Mouse (Mus musculus) embryo, embryonic 11 days (tissue): ENCODE results near the gene H2-Q7.
"Not testable (repeated sequence)": the region's sequence is repeated elsewhere in the genome, so short reads cannot be mapped to it uniquely, and the experiment has no call there.

Experiments used
- DNase-seq: peaks from one replicate; pipeline ENCODE4 v3.0.0-alpha.2; 2015

H2-Q7 gene

DNA sequence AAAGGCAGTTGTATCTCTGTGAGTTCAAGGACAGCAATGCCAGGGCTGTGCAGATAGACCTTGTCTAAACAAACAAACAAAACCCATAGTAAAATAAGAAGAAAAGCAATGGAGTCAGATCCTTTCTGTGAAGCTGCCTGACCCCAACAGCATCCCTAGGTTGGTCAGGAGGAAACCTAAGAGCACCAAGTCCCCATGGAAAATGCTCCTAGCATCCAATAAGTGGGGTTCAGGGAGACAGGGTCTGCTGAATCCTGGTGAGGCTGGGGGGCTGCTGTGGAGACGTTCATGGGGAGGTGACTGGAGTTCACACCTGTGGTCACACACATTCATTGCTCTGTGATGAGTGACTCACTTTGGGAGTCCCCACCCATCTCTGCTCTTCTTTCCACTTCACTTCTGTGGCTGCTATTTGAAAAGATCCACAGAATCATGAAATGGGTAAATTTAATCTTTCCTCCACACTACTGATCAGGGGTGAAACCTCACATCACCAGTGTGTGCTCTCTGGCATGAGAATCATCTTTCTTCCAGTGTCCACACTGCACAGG lies 1.5 kb upstream of the H2-Q7 start:
- not testable (repeated sequence) for DNase-seq

DNA sequence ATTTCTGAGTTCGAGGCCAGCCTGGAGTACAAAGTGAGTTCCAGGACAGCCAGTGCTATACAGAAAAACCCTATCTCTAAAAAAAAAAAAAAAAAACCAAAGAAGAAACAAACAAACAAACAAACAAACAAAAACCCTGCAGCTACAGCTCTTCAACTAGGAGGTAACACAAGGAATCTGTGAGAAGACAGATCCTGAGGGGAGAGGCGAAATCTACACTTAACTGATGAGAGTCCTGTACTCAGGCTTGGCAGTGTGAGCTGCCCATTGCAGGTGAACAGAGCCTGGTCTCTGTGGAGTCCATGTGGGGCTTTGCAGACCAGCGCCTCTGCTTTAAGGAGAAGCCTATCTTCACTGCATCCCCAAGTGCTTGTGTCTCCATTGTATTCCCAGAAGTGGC lies 560 bp upstream of the H2-Q7 start:
- DNase-seq: not testable (repeated sequence)

DNA sequence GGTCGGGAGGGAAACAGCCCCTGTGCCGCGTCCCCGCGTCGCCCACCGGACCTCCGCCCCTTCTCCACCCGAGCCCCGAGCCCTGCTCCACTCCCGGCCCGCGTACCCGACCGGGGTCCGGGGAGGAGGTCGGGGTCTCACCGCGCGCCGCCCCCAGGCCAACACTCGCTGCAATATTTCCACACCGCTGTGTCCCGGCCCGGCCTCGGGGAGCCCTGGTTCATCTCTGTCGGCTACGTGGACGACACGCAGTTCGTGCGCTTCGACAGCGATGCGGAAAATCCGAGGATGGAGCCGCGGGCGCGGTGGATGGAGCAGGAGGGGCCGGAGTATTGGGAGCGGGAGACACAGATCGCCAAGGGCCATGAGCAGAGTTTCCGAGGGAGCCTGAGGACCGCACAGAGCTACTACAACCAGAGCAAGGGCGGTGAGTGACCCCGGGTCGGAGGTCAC lies 366 bp downstream of the H2-Q7 start:
- DNase-seq: peak; percentile 50

DNA sequence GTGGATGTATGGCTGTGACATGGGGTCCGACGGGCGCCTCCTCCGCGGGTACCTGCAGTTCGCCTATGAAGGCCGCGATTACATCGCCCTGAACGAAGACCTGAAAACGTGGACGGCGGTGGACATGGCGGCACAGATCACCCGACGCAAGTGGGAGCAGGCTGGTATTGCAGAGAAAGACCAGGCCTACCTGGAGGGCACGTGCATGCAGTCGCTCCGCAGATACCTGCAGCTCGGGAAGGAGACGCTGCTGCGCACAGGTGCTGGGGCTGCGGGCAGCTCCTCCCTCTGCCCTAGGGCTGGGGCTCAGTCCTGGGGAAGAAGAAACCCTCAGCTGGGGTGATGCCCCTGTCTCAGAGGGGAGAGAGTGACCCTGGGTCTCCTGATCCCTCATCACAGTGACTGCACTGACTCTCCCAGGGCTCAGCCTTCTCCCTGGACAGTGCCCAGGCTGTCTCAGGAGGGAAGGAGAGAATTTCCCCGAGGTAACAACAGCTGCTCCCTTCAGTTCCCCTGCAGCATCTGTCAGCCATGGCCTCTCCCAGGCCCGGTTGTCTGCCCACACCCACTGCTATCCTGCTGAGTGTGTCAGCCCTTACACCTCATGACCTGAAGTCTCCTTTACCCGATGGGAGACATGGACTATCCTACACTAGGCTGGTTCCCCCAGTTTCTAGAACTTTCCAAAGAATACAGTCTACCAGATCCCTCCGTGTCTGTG lies 1.1 kb downstream of the H2-Q7 start:
- not testable (repeated sequence) for DNase-seq

DNA sequence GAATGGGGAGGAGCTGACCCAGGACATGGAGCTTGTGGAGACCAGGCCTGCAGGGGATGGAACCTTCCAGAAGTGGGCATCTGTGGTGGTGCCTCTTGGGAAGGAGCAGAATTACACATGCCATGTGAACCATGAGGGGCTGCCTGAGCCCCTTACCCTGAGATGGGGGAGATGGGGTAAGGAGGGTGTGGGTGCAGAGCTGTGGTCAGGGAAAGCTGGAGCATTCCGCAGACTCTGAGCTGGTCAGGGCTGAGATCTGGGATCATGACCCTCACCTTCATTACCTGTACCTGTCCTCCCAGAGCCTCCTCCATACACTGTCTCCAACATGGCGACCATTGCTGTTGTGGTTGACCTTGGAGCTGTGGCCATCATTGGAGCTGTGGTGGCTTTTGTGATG lies 3.4 kb downstream of the H2-Q7 start:
- DNase-seq: not testable (repeated sequence)

DNA sequence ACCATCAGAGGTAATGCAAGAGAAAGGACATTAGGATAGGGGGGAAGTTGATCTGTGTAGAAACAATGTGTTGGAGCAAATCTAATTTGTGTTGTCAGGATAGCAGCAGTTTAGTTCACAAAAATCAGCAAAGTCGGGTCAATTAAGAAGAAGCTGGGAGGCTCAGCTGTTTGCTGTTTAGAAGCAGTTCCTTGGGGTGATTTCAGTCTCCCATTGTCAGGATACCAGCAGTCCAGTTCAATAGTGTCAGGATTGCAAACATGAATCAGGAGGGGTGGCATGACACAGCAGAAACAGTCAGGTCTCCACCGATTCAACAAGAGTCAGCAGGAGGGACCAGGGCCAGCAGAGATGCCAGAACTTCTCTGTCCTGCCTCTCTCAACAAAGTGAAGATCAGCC lies 5.6 kb downstream of the H2-Q7 start:
- not testable (repeated sequence) for DNase-seq

DNA sequence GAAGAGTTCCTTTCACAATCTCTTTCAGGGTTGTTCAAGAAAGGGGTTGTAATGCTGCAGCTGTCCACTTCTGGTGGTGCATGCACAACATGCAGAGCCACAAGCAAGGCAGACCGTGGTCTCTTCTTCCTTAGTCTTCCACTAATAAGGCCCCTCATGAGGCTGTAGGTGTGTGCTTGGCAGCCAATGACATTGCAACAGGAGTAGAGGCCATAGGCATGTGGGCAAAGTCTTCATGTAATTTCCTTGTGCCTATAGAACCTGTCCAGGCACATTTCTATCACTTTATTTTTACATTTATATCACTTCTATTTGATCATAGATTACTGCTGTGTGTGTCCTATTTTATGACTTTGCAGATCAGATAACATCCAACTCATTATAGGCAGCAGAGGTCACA lies 19.3 kb downstream of the H2-Q7 start:
- DNase-seq: not testable (repeated sequence)

DNA sequence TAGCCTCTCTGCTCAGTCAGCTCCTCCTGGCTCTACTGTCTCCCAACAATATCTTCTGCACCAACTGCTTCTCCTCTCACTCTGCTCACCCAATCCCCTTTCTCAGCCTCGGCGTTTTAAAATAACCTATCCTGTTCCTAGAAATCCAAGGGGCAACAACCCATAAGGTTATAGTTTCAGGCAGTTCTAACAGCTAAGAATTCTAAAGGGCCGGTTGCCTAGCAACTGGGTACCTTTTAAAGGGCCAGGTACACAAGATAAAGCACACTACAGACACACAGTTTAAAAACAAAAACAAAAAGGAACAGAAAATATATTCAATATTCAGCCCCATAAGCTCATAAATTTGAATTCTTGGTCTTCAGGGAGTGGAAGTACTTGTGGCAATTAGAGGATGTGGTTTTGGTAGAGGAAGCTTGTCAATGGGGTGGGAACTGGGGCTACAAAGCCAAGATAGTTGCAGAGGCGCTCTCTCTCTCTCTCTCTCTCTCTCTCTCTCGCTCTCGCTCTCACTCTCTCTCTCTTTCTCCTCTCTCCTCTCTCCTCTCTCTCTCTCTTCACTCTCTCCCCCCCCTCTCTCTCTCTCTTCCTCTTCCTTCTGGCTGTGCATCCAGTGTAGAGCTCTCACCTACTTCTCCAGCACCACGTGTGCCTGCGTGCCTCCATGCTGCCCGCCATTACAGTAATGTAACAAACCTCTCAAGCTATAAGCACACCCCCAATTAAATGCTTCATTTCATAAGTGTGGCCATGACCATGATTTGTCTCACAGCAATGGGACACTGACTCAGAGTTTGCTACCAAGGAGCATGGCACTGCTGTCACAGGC lies 21.8 kb downstream of the H2-Q7 start:
- DNase-seq: not testable (repeated sequence)

DNA sequence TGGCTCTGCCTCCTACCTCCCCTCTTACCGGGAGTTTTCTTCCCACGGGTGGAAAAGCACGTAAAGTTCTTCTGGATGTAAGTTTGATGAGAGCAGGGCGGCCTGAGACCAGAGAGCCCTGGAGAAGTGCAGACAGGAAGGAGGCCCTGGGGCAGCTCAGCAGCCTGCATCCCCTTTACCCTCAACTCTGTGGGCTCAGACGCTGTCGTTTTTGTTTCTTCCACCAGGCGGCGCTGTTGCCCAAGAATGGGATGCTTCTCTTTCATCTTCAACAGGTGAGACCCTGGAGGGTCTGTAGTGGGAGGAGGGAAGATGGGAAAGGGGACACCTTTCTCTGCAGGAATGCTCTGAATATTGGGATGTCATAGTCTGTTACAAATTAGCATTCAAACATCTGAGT lies 26.7 kb downstream of the H2-Q7 start:
- DNase-seq: peak; percentile 45

DNA sequence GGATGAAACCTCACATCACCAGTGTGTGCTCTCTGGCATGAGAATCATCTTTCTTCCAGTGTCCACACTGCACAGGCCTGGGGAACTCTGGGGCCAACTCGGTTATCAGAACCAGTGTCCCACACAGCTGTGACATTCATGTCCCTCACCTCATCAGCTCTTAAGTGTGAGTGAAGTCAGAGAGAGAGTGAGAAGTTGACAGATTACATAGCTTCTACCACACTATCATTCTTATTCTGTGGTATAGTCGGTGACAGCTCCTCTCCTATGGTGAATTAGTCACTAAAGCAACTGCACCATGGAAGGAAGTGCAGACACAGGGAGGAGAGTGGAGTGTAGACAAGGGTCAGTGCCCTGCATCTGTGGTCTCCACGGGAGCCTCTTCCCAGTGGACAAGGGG lies 30.0 kb downstream of the H2-Q7 start:
- not testable (repeated sequence) for DNase-seq

DNA sequence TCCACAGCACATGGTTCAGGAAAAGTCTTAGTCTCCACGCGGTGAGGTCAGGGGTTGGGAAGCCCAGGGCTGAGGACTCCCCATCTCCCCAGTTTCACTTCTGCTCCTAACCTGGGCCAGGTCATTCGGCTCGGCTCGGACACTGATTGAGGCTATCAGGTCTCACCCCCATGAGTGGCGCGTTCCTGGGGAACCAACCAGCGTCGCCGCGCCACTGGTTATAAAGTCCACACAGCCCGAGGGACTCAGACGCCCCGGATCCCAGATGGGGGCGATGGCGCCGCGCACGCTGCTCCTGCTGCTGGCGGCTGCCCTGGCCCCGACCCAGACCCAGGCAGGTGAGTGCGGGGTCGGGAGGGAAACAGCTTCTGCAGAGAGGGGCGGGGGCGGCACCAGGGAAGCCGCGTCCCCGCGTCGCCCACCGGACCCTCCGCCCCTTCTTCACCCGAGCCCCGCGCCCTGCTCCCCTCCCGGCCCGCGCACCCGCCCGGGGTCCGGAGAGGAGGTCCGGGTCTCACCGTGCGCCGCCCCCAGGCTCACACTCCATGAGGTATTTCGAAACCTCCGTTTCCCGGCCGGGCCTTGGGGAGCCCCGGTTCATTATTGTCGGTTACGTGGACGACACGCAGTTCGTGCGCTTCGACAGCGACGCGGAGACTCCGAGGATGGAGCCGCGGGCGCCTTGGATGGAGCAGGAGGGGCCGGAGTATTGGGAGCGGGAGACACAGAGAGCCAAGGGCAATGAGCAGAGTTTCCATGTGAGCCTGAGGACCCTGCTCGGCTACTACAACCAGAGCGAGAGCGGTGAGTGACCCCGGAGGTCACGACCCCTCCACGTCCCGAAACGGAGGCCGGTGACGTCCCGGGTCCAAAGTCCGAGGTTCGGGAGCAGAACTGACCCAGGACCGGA lies 31.1 kb downstream of the H2-Q7 start, which contains the start of gene H2-Q10:
TSS of gene H2-Q10 (plus strand) at position 248 of the 910 bp plus-strand sequence.
- peak; percentile 33 for DNase-seq

DNA sequence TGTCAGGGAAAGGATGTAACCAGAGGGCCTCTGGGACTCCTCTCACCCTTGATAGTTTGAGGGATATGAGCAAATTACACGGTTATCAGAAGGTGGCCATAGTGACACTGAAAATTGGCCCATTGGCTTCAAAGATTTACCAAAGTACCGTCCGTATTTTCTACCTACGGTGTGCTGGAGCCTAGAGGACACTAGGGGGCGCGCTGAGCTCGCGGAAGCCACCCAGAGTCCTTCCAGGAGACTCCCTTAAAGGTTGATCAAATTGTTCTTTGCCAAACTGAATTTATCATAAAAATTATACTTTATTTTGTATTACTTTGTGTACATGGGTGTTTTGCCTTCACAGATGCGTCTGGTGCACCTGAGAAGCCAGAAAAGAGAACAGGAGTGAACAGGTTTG lies 45.1 kb downstream of the H2-Q7 start:
- peak; percentile 70 for DNase-seq

DNA sequence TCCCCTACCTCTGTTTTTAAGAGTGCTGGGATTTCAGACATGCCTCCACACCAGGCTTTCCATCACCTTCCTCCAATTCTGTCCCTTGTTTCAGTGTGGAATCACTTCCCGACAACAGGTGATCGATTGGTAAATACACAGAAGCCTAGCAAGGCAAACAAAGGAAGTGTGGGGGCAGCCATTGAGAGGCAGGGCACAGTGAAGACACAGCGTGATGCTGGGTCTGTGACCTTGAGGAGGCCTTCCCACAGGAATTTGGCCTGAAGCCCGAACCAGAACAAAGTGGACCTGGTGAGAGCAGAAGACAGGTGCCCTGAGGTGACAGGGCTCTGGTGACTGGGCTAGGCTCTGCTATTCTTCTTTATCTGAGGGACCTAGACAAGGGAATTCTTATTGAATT lies 46.7 kb downstream of the H2-Q7 start:
- DNase-seq: no peak

DNA sequence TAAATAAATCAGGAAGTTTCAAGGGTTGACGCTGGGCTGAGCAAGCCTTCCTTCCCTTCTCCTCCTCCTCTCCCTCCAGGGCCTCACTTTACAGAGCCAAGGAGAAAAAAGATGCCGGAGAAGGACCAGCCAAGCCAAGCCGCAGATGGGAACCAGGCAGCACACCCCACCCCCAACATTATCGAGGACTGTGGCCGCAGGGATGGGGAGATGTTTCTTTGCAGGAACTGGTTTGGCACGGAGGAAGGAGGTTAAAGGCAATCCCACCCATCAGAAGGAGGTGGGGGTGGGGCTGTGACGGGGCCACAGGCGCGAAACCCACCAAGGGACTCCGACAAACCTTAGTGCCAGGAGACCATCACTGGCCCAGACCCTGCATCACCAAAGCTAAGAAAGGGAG lies 47.8 kb downstream of the H2-Q7 start:
- DNase-seq: no peak

DNA sequence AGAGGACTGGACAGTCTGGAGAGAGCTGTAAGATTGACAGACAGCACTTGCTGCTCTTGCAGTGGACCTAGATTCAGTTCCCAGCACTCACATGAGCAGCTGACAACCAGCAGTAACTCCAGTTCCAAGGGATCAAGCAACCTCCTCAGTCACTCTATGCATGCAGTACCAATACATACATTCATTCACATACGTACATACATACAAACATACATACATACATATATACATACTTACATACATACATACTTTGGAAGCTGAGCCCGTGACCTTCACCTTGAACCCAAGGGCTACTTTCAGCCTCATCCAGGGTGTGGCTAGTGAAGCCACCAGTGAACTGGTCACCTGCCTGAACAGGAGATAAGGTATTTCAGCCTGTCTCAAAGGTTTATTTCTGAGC lies 49.1 kb downstream of the H2-Q7 start:
- no peak for DNase-seq

DNA sequence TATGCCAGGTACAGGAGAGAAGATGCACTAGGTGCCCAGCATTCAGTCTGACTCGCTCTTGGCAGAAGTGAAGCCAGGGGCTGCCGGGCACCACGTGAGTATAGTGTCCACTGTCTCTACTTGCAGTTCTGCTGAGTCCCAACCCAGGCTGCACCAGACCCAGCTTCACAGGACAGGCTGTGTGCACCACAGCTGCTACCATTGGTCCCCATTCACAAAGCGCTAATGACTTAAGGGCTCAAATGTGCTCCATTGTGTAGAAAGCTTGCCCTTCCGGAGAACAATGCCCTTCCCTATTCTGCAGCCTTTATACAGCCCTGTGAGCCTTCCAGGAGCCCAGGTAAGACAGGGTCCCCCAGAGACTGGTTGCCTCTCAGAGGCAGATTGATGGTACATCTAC lies 51.4 kb downstream of the H2-Q7 start:
- DNase-seq: no peak
